Mouse (Mus musculus) kidney, adult 2 months (tissue): Measurements from ENCODE around the gene Pigk.

Source experiments
- CTCF ChIP-seq: fragments of 200-500 bp; conservative IDR thresholded peaks from 2 replicates; pipeline ENCODE4 v1.5.1; 2011; ENCODE audit warnings: low read depth, mild to moderate bottlenecking, control low read depth, low read length, moderate library complexity, mixed read lengths; ENCODE audit not compliant: insufficient read depth, insufficient read length
- POLR2A ChIP-seq: fragments of 200-500 bp; IDR thresholded peaks from one replicate; pipeline ENCODE4 v1.6.1; 2011; ENCODE audit warnings: low read depth, low read length, control low read depth

GRCm38 (mm10) chr3:152841264-152841663 lies 127.4 kb downstream of the Pigk start:
- TF ChIP-seq CTCF (no peak), POLR2A (no peak)
